Mouse (Mus musculus): ENCODE results near the gene Spef1.

- TF ChIP-seq CTCF (IDR thresholded peaks at IDR 0.05) (no peak), EP300 (IDR thresholded peaks at IDR 0.05) (no peak)
These were observed 32.9 kb upstream of the Spef1 start for GRCm38 (mm10) chr2:131220030-131220429.

Measured in lung, postnatal 0 days (tissue).